Mouse (Mus musculus) mammary gland, adult 2 months (tissue): Measurements from ENCODE around the gene St14. TPM values are rescaled to one million over a fixed set of nuclear protein-coding genes. Genes with fewer than 3 reads are reported as not detected.

Experiments used
- polyA plus RNA-seq: library from polyadenylated mRNA; depleted of rRNA; stranded (reverse); fragments of >200 nt; gene quantifications from 2 replicates; pipeline ENCODE4 v1.2.3, GENCODE M21; 2012; ENCODE audit warnings: low replicate concordance; rRNA removed

The St14 gene
- 38.2 and 42.8 TPM in 2 replicates for polyA plus RNA-seq

GRCm38 (mm10) chr9:31131205-31131968, at the start of gene St14:
St14 (minus strand) TSS chr9:31131853.

Other genes starting within 250 kb of the St14 start
- 16.1 TPM in 2 replicates for gene Adamts15, start 209.4 kb downstream of the St14 start, polyA plus RNA-seq
- 0.79 and 1.3 TPM in 2 replicates for gene Adamts8, start 189.3 kb downstream of the St14 start, polyA plus RNA-seq
- gene Zbtb44, start 101.2 kb downstream of the St14 start, polyA plus RNA-seq = 6.7 and 8.2 TPM in 2 replicates
- gene Aplp2, start 80.0 kb upstream of the St14 start, polyA plus RNA-seq = 530 and 1,007 TPM in 2 replicates
- 8.7 and 9.2 TPM in 2 replicates for gene Prdm10, start 148.7 kb upstream of the St14 start, polyA plus RNA-seq